Mouse (Mus musculus) kidney, adult 2 months (tissue): ENCODE results near the gene Pramef12.

Experiments
- CTCF ChIP-seq: fragments of 200-500 bp; conservative IDR thresholded peaks from 2 replicates; pipeline ENCODE4 v1.5.1; 2011; ENCODE audit warnings: low read depth, mild to moderate bottlenecking, control low read depth, low read length, moderate library complexity, mixed read lengths; ENCODE audit not compliant: insufficient read depth, insufficient read length
- POLR2A ChIP-seq: fragments of 200-500 bp; IDR thresholded peaks from one replicate; pipeline ENCODE4 v1.6.1; 2011; ENCODE audit warnings: low read depth, low read length, control low read depth

GRCm38 (mm10) chr4:144448546-144448945 is 40.3 kb upstream of the Pramef12 start:
- TF ChIP-seq CTCF (no peak), POLR2A (no peak)
